Mouse (Mus musculus): ENCODE data around the gene Ggt1. TPM values are rescaled to one million over a fixed set of nuclear protein-coding genes. Genes with fewer than 3 reads are reported as not detected.
"Not testable (repeated sequence)": the region's sequence is repeated elsewhere in the genome, so short reads cannot be mapped to it uniquely, and the experiment has no call there.

Ggt1 gene
- total and polyA plus RNA-seq, 3 experiments = not detected

DNA sequence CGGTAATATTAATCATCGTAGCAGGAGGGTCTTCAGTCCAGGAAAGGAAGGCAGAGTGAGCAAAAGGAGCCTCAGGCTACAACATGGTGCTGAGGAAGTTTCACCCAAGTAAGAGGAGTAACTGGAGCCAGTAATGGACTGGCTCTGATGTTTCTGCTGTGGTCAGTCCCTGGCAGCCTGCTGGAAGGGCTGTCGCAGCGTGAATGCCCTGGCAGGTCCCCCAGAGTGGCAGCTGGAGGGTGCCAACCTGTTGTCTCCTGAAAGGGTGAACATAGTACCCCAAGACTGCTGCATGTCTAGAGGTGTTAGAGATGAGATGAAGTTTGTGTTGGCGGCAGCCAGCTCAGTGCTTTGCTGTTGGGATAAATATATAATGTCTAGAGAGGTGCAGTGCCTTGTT is 40.8 kb upstream of the Ggt1 start:
- no peak for TF ChIP-seq GATA2 (IDR thresholded peaks at IDR 0.05; ENCODE audit: borderline replicate concordance, low read depth, low read length)
- no peak for TF ChIP-seq POLR2AphosphoS5 (IDR thresholded peaks at IDR 0.05; ENCODE audit: insufficient replicate concordance, low read depth, low read length)
- no peak for TF ChIP-seq TAL1 (conservative IDR thresholded peaks at IDR 0.05; ENCODE audit: low read depth, low read length)
- TF ChIP-seq CTCF (IDR thresholded peaks at IDR 0.05; ENCODE audit: low read depth, low read length) = no peak
- TF ChIP-seq GATA1 (IDR thresholded peaks at IDR 0.05; ENCODE audit: borderline replicate concordance, low read length) = no peak
- DNase-seq (ENCODE audit: low spot score) (no peak), ATAC-seq (ENCODE audit: extremely low read depth, insufficient number of reproducible peaks, low FRiP score, poor library complexity, severe bottlenecking) (no peak)
- H3K27me3 ChIP-seq (ENCODE audit: insufficient read depth, low read length) = no peaks in the 10 kb centered on the region
- no peaks in the 10 kb centered on the region for H3K9me3 ChIP-seq (replicated peaks)
- H3K4me1 ChIP-seq (ENCODE audit: insufficient read depth, low read depth, low read length) = peaks cover 49% of the 10 kb centered on the region
- H3K4me3 ChIP-seq (ENCODE audit: low read depth, low read length) = peak overlapping the region; percentile 17; the same call in 1 of the 2 replicates
- peaks cover 64% of the 10 kb centered on the region for H3K36me3 ChIP-seq (replicated peaks)

DNA sequence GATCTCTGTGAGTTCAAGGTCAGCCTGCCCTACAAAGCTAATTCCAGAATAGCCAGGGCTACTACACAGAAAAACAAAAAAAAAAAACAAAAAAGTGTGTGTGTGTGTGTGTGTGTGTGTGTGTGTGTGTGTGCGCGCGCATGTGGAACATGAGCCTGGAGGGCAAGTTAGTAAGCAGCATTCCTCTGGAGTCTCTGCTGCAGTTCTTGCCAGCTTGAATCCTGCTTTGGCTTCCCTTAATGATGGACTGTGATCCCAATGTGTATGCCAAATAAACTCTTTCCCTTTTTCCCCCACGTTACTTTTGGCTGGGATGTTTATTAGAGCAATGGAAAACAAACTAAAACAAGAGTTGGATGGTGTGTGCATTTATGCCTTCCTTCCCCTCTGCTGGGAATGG is 39.8 kb upstream of the Ggt1 start:
- no peak overlapping the region for H3K4me3 ChIP-seq (ENCODE audit: low read depth, low read length)
- no peaks in the 10 kb centered on the region for H3K9me3 ChIP-seq (replicated peaks)
- no peak for ATAC-seq (ENCODE audit: extremely low read depth, insufficient number of reproducible peaks, low FRiP score, poor library complexity, severe bottlenecking)
- no peaks in the 10 kb centered on the region for H3K27me3 ChIP-seq (ENCODE audit: insufficient read depth, low read length)
- H3K36me3 ChIP-seq (replicated peaks) = peaks cover 73% of the 10 kb centered on the region
- peaks cover 45% of the 10 kb centered on the region for H3K4me1 ChIP-seq (ENCODE audit: insufficient read depth, low read depth, low read length)
- no peak for TF ChIP-seq CTCF (IDR thresholded peaks at IDR 0.05; ENCODE audit: low read depth, low read length)
- no peak for TF ChIP-seq POLR2AphosphoS5 (IDR thresholded peaks at IDR 0.05; ENCODE audit: insufficient replicate concordance, low read depth, low read length)
- TF ChIP-seq GATA1 (IDR thresholded peaks at IDR 0.05; ENCODE audit: borderline replicate concordance, low read length) = no peak
- no peak for TF ChIP-seq GATA2 (IDR thresholded peaks at IDR 0.05; ENCODE audit: borderline replicate concordance, low read depth, low read length)
- TF ChIP-seq TAL1 (conservative IDR thresholded peaks at IDR 0.05; ENCODE audit: low read depth, low read length) = no peak
- DNase-seq (ENCODE audit: low spot score) = no peak

DNA sequence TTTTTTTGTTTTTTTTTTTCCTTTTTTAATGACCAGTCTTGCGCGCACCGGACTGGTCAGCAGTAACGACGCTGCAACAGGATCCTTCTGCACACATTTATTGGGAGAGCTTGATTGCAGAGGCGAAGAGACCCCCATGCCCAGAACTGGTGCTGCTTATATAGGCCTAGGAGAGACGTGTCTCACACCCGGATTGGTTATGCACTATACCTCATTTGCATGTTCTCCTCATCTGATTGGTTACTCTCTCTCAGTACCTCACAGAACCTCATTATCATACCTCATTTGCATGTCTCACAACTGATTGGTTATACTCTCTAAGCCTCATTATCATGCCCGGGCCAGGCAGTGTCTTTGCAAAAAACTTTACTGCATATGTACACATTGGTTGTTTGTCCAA is 36.0 kb upstream of the Ggt1 start:
- not testable (repeated sequence) for DNase-seq (ENCODE audit: low spot score); H3K9me3 ChIP-seq (replicated peaks); H3K4me3 ChIP-seq (ENCODE audit: low read depth, low read length); ATAC-seq (ENCODE audit: extremely low read depth, insufficient number of reproducible peaks, low FRiP score, poor library complexity, severe bottlenecking); H3K27me3 ChIP-seq (ENCODE audit: insufficient read depth, low read length)
- Histone ChIP-seq H3K4me1 (ENCODE audit: insufficient read depth, low read depth, low read length) (peaks cover 34% of the 10 kb centered on the region), H3K36me3 (replicated peaks) (peaks cover 92% of the 10 kb centered on the region)

DNA sequence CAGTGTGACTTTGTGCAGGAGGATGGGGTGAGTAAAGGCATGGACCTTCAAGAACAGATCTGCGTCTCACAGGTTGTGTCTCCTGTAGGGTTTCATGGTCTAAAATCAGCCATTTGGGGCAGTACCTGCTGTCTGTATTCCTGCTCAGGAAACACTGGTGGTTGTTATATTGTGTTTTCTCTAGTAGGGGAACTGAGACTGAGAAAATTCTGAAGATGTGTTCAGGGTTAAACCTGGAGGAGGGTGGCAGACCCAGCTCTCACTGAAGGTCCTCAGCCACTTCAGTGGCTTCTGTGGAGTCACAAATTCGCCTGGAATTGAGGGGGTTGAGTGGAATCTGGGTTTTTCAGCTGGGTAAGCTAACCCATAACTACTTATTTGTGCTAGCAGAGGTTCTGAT is 31.1 kb upstream of the Ggt1 start:
- ATAC-seq (ENCODE audit: extremely low read depth, insufficient number of reproducible peaks, low FRiP score, poor library complexity, severe bottlenecking) (no peak), DNase-seq (ENCODE audit: low spot score) (no peak)
- peaks cover 93% of the 10 kb centered on the region for H3K36me3 ChIP-seq (replicated peaks)
- TF ChIP-seq GATA1 (IDR thresholded peaks at IDR 0.05; ENCODE audit: borderline replicate concordance, low read length) (no peak), POLR2AphosphoS5 (IDR thresholded peaks at IDR 0.05; ENCODE audit: insufficient replicate concordance, low read depth, low read length) (no peak), CTCF (IDR thresholded peaks at IDR 0.05; ENCODE audit: low read depth, low read length) (no peak), TAL1 (conservative IDR thresholded peaks at IDR 0.05; ENCODE audit: low read depth, low read length) (no peak), GATA2 (IDR thresholded peaks at IDR 0.05; ENCODE audit: borderline replicate concordance, low read depth, low read length) (no peak)
- peaks cover 20% of the 10 kb centered on the region for H3K4me1 ChIP-seq (ENCODE audit: insufficient read depth, low read depth, low read length)
- H3K4me3 ChIP-seq (ENCODE audit: low read depth, low read length) = no peak overlapping the region
- no peaks in the 10 kb centered on the region for H3K9me3 ChIP-seq (replicated peaks)
- no peaks in the 10 kb centered on the region for H3K27me3 ChIP-seq (ENCODE audit: insufficient read depth, low read length)

DNA sequence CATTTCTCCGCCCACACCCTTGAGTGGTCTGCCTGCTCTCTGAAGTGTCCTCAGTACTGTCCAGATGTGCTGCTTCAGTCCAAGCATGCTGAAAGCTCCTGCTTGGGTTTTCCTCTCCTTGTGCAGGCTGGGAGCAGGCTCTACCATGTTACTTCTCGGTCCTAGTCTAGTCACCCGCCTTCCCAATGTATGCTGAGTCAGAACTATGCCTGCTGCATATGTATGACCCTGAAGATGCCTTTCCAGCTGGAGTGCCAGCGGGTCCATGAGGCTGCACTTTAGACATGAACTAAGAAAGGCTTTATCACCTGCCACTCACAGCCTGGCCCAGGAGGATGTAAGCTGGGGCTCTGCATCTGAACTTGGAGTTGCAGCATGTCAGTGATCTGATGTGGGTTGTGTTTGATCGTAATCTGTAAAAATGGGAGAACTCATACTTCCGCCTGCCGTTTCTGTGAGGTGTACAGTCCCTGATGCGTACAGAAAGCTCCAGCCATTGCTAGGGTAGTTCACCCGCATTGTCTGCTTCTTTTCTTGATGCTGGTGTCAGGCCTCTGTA is 29.8 kb upstream of the Ggt1 start:
- H3K36me3 ChIP-seq (replicated peaks) = peaks cover 95% of the 10 kb centered on the region
- DNase-seq (ENCODE audit: low spot score) = no peak

DNA sequence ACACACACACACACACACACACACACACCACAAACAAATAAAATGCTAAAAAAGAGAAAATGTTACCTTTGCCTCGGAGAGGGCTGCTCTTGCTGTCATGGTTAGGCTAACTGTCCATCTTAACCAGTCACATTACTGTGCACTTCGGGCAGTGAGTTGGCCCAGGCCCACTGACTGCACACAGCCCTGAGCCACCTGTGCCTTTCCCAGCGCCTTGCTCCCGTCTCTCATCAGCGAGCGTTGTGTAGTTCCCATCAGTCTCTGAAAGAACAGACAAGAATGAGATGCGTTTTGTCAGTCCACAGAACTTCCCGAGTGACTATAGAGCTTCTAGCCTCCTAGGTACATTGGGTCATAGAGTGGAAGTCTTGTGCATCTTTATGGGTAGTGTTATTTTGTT is 27.2 kb upstream of the Ggt1 start:
- no peaks in the 10 kb centered on the region for H3K9me3 ChIP-seq (replicated peaks)
- H3K36me3 ChIP-seq (replicated peaks) = peaks cover 78% of the 10 kb centered on the region
- H3K4me1 ChIP-seq (ENCODE audit: insufficient read depth, low read depth, low read length) = peaks cover 10% of the 10 kb centered on the region
- H3K4me3 ChIP-seq (ENCODE audit: low read depth, low read length) = no peak overlapping the region
- TF ChIP-seq GATA1 (IDR thresholded peaks at IDR 0.05; ENCODE audit: borderline replicate concordance, low read length) (no peak), GATA2 (IDR thresholded peaks at IDR 0.05; ENCODE audit: borderline replicate concordance, low read depth, low read length) (no peak), CTCF (IDR thresholded peaks at IDR 0.05; ENCODE audit: low read depth, low read length) (no peak), TAL1 (conservative IDR thresholded peaks at IDR 0.05; ENCODE audit: low read depth, low read length) (no peak), POLR2AphosphoS5 (IDR thresholded peaks at IDR 0.05; ENCODE audit: insufficient replicate concordance, low read depth, low read length) (no peak)
- no peaks in the 10 kb centered on the region for H3K27me3 ChIP-seq (ENCODE audit: insufficient read depth, low read length)
- DNase-seq (ENCODE audit: low spot score) = no peak
- ATAC-seq (ENCODE audit: extremely low read depth, insufficient number of reproducible peaks, low FRiP score, poor library complexity, severe bottlenecking) = no peak

More for the DNA sequence above, 29.8 kb upstream of the Ggt1 start:
- H3K4me3 ChIP-seq (ENCODE audit: low read depth, low read length) = no peak overlapping the region
- ATAC-seq (ENCODE audit: extremely low read depth, insufficient number of reproducible peaks, low FRiP score, poor library complexity, severe bottlenecking) = peak; percentile 22
- TF ChIP-seq TAL1 (conservative IDR thresholded peaks at IDR 0.05; ENCODE audit: low read depth, low read length) (no peak), CTCF (IDR thresholded peaks at IDR 0.05; ENCODE audit: low read depth, low read length) (no peak), POLR2AphosphoS5 (IDR thresholded peaks at IDR 0.05; ENCODE audit: insufficient replicate concordance, low read depth, low read length) (no peak), GATA1 (IDR thresholded peaks at IDR 0.05; ENCODE audit: borderline replicate concordance, low read length) (no peak), GATA2 (IDR thresholded peaks at IDR 0.05; ENCODE audit: borderline replicate concordance, low read depth, low read length) (no peak)
- no peaks in the 10 kb centered on the region for H3K9me3 ChIP-seq (replicated peaks)
- peaks cover 13% of the 10 kb centered on the region for H3K4me1 ChIP-seq (ENCODE audit: insufficient read depth, low read depth, low read length)
- no peaks in the 10 kb centered on the region for H3K27me3 ChIP-seq (ENCODE audit: insufficient read depth, low read length)

Data from G1E (cell line).